Mouse (Mus musculus): ENCODE measurements at regions not wholly inside any gene's neighbourhood (a gene's known extent, or its start where the extent isn't known, plus 50 kb on each side); places are given as distances from the start of the nearest gene placed in this dataset.
"Not testable (repeated sequence)": the region's sequence is repeated elsewhere in the genome, so short reads cannot be mapped to it uniquely, and the experiment has no call there.

- in situ Hi-C loops (cut with MboI, MseI): no loop called here
Observed at GRCm38 (mm10) chr7:69167456-69167855, 418.4 kb upstream of the Arrdc4 start.

- in situ Hi-C loops (cut with MboI, MseI): no loop called here
Observed at GRCm38 (mm10) chr7:69161916-69162315, 412.9 kb upstream of the Arrdc4 start.

GRCm38 (mm10) chr7:69142351-69142750 lies 393.3 kb upstream of the Arrdc4 start:
- in situ Hi-C loops (cut with MboI, MseI): no loop called here

DNA sequence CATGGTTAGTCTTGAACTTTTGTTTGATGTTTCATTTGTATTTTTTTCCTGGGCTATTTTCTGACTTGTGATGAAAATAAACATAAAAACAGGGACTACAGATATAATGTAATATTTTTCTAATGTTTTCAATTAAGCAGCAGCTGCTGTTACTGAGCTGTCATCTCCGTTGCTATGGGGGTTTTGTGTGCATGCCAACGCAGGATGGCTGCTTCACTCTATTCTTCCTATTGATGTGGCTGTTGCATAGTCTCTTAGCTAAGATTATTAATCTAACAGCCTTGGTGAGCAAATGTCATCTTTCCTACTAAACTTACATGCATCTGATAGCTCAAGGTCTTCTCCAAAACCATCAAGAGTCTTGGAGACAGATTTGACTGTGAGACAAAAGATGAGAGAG lies 384.4 kb upstream of the Arrdc4 start:
- in situ Hi-C loops (cut with MboI, MseI): no loop called here

DNA sequence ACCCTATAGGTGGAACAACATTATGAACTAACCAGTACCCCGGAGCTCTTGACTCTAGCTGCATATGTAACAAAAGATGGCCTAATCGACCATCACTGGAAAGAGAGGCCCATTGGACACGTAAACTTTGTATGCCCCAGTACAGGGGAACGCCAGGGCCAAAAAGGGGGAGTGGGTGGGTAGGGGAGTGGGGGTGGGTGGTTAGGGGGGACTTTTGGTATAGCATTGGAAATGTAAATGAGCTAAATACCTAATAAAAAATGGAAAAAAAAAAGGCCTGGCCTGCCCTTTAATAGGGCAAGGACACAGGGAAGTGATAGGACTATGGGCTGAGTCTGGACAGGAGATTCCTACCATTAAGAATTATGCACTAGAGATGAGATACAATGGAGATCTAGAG lies 352.7 kb upstream of the Arrdc4 start:
- in situ Hi-C loops (cut with MboI, MseI): not testable (repeated sequence)

- in situ Hi-C loops (cut with MboI, MseI): no loop called here
Observed at GRCm38 (mm10) chr7:69097587-69098095, 348.6 kb upstream of the Arrdc4 start.

GRCm38 (mm10) chr7:69074780-69075179 lies 325.7 kb upstream of the Arrdc4 start:
- in situ Hi-C loops (cut with MboI, MseI): no loop called here

GRCm38 (mm10) chr7:69062994-69063393 lies 314.0 kb upstream of the Arrdc4 start:
- in situ Hi-C loops (cut with MboI, MseI): no loop called here

DNA sequence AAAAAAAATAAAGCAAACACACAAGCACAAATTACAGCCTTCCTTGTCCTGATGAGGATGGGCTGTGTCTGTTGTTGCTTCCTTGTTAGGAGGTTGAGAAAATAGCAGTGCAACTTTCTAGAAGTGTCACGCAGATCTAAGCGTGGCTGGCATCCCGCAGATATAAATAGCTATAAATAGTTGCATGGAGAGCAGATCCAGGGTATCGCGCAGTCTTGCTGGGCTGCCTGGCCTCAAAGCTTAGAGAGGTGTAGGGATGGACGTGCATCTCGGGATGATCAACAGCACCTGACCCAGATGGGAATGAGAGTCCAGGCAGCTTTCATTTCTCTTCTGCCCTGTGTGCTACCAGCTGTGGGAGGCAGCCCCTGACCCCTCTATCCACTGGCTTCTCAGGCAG lies 313.5 kb upstream of the Arrdc4 start:
- in situ Hi-C loops (cut with MboI, MseI): no loop called here

- in situ Hi-C loops (cut with MboI, MseI): no loop called here
Observed at GRCm38 (mm10) chr7:69062094-69062493, 313.1 kb upstream of the Arrdc4 start.

GRCm38 (mm10) chr7:69061242-69061641 lies 312.2 kb upstream of the Arrdc4 start:
- in situ Hi-C loops (cut with MboI, MseI): no loop called here

DNA sequence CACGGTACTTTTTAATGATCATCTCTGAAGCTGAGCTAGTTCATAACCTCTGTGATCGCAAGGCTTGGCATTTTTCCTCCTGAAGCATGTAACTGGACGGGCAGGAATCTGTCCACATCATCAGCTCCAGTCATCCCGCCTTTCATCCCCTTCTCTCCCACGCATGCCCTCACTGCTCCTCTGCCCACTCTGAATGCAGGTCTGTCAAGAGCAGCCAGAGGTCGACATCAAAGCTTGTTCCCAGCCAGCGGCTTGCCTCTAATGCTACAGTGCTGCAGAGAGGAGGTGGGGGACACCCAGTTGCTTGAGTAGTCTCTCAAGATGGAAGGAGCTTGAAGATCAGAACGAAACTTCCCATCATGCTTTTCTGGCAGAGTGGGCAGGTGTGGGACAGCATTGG lies 267.5 kb upstream of the Arrdc4 start:
- in situ Hi-C loops (cut with MboI, MseI): no loop called here

GRCm38 (mm10) chr7:69015047-69015446 lies 266.0 kb upstream of the Arrdc4 start:
- in situ Hi-C loops (cut with MboI, MseI): no loop called here

GRCm38 (mm10) chr7:69007237-69007636 lies 258.2 kb upstream of the Arrdc4 start:
- in situ Hi-C loops (cut with MboI, MseI): no loop called here

GRCm38 (mm10) chr7:68988061-68988460 lies 239.0 kb upstream of the Arrdc4 start:
- in situ Hi-C loops (cut with MboI, MseI): no loop called here

DNA sequence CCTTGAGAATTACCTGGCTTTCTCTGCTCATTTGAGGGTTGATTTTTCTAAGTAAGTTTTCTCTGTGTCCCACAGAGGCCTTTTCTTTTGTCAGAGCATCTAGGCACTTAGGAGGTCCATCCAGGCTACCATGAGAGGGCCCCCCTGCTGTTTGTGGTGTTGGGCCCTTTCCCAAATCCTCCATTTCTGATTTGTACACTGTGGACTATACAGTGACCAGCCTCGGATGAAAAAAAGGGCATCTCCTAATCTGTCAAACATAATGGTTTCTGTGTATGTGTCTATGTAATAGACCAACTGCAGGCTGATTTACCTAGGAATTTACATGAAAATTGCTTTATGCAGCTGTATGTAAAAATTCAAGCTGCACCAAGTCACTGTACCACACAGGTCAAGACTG lies 234.9 kb upstream of the Arrdc4 start:
- in situ Hi-C loops (cut with MboI, MseI): no loop called here

GRCm38 (mm10) chr7:68982914-68983502 lies 234.0 kb upstream of the Arrdc4 start:
- in situ Hi-C loops (cut with MboI, MseI): no loop called here

- in situ Hi-C loops (cut with MboI, MseI): no loop called here
Observed at GRCm38 (mm10) chr7:68978576-68978975, 229.5 kb upstream of the Arrdc4 start.

GRCm38 (mm10) chr7:68976813-68977752 lies 228.0 kb upstream of the Arrdc4 start:
- in situ Hi-C loops (cut with MboI, MseI): no loop called here

DNA sequence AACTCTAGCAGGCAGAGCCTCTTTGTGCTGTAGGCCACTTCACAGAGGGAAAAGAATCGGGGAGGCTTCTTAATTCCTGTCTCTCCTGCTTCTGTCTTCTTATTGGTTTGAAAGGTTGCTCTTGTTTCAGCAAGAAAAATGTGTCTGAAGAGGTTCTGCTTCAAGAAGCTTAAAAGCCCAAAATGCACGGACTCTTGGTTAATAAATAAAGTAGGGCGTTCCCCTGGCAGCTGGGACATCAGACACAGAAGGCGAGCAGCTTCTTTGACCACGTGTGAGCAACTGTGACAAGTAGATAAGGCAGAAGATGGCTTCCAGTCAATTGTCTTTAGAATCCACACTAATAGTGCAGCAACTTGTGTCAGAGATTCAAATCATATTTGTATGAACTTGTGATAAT lies 226.9 kb upstream of the Arrdc4 start:
- in situ Hi-C loops (cut with MboI, MseI): no loop called here

DNA sequence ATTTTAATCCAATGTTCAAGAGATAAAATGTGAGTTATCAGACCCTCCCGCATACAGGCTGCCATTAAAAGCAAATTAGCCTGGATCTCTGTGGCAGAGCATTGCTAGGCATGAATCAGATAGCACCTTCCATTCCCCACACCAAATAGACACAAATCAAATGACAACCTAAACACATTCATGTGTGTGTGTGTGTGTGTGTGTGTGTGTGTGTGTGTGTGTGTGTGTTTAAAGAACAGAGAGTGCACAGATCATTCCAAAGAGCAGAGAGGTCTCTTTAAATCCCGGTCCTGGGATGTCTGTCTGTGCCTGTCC lies 226.5 kb upstream of the Arrdc4 start:
- in situ Hi-C loops (cut with MboI, MseI): no loop called here

DNA sequence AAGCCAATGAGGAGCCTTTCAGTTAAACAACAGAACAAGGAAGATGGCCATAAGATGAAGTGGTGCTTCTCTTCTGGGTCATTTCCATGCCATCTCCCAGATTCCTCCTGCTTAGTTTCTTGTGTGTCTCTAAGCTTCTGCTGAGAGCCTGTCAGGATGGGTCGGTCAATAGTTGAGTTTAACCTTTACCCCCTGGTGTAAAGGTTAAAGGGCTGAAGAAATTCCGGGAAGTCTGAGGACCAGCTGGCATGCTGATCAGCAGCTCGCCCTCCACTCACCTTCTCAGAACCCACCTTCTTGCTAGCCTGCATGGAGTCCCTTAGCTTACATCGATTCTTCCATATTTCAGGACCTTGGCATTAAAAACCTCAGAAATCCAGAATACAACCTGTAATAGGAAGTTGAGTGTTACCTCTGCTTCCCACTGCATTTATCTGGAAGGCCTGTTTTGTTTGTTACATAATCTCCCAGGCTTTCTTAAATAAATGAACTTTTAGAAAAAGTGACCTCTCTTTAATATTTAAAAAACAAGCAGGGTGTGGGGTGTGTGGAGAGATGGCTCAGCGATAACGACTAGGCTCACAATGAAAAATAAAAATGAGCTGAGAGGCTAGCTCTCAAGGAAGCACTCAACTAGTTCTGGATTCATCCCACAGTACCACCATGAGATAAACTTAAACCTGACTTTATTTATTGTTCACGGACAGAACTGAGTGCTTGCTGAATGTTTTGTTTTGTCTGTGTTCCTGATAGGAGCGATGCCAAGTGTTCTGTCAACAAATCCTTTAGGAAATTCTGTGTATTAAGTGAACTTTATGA lies 225.9 kb upstream of the Arrdc4 start:
- in situ Hi-C loops (cut with MboI, MseI): no loop called here
